Mouse (Mus musculus) cortical plate, adult 2 months (tissue): ENCODE results near the gene Stim2. TPM values are rescaled to one million over a fixed set of nuclear protein-coding genes. Genes with fewer than 3 reads are reported as not detected.
A peak's percentile ranks its signal among the peaks of the same experiment; 100 is the strongest.

ENCODE experiments used
- H3K27ac ChIP-seq: fragments of 200-500 bp; 2 replicates; pipeline ENCODE4 v1.5.1; 2012; ENCODE audit warnings: low read length, control low read depth, inconsistent platforms; ENCODE audit not compliant: insufficient read depth
- H3K4me1 ChIP-seq: fragments of 200-500 bp; 2 replicates; pipeline ENCODE4 v1.6.1; 2011; ENCODE audit warnings: low read length; ENCODE audit not compliant: control insufficient read depth, insufficient read depth
- H3K4me3 ChIP-seq: fragments of 200-500 bp; 2 replicates; pipeline ENCODE4 v1.5.1; 2011; ENCODE audit warnings: mild to moderate bottlenecking, low read length, control low read depth; ENCODE audit not compliant: insufficient read depth
- CTCF ChIP-seq: fragments of 200-500 bp; IDR thresholded peaks from 2 replicates; pipeline ENCODE4 v1.5.1; 2011; ENCODE audit warnings: mild to moderate bottlenecking, control low read depth, low read length; ENCODE audit not compliant: insufficient read depth; ENCODE audit errors: extremely low read depth
- POLR2A ChIP-seq: fragments of 200-500 bp; IDR thresholded peaks from 2 replicates; pipeline ENCODE4 v1.6.1; 2011; ENCODE audit warnings: mild to moderate bottlenecking, low read length, control low read depth; ENCODE audit not compliant: insufficient read depth; ENCODE audit errors: extremely low read depth
- polyA plus RNA-seq: library from polyadenylated mRNA; depleted of rRNA; stranded (reverse); fragments of >200 nt; gene quantifications from 2 replicates; pipeline ENCODE4 v1.2.3, GENCODE M21; 2012; rRNA removed

Stim2 gene
- polyA plus RNA-seq: 25.5 and 30.4 TPM in 2 replicates

- TF ChIP-seq CTCF (no peak), POLR2A (peak; percentile 85; the same call in 1 of the 2 replicates)
- Histone ChIP-seq H3K4me1 (no peaks in the 10 kb centered on the region), H3K27ac (peak within 1 kb of the TSS; percentile 96), H3K4me3 (peak within 1 kb of the TSS; percentile 63)
Observed at GRCm38 (mm10) chr5:53998146-53998742, at the start of gene Stim2. Stim2 (plus strand) TSS chr5:53998499.

GRCm38 (mm10) chr5:53948606-53949266 lies 49.6 kb upstream of the Stim2 start:
- no peak for TF ChIP-seq POLR2A
- no peak for TF ChIP-seq CTCF

GRCm38 (mm10) chr5:53950189-53950588 lies 48.1 kb upstream of the Stim2 start:
- Histone ChIP-seq H3K4me3 (no peak overlapping the region), H3K27ac (no peak overlapping the region), H3K4me1 (0 out of 2 replicates have a peak, but pooled peaks cover 2% of the 10 kb centered on the region)
- TF ChIP-seq POLR2A (no peak), CTCF (no peak)

More at GRCm38 (mm10) chr5:53948606-53949266, 49.6 kb upstream of the Stim2 start:
- Histone ChIP-seq H3K27ac (no peak overlapping the region), H3K4me3 (no peak overlapping the region), H3K4me1 (0 out of 2 replicates have a peak, but pooled peaks cover 2% of the 10 kb centered on the region)

GRCm38 (mm10) chr5:53953216-53953615 lies 45.1 kb upstream of the Stim2 start:
- no peak overlapping the region for H3K27ac ChIP-seq
- TF ChIP-seq POLR2A: no peak
- no peaks in the 10 kb centered on the region for H3K4me1 ChIP-seq
- no peak overlapping the region for H3K4me3 ChIP-seq

- H3K27ac ChIP-seq: no peak overlapping the region
- H3K4me1 ChIP-seq: no peaks in the 10 kb centered on the region
- no peak overlapping the region for H3K4me3 ChIP-seq
- TF ChIP-seq CTCF (no peak), POLR2A (no peak)
Observed at GRCm38 (mm10) chr5:53953797-53954196, 44.5 kb upstream of the Stim2 start.

GRCm38 (mm10) chr5:53955966-53956365 lies 42.3 kb upstream of the Stim2 start:
- TF ChIP-seq POLR2A (no peak), CTCF (no peak)
- no peaks in the 10 kb centered on the region for H3K4me1 ChIP-seq
- no peak overlapping the region for H3K4me3 ChIP-seq
- no peak overlapping the region for H3K27ac ChIP-seq

GRCm38 (mm10) chr5:53956396-53957314 lies 41.6 kb upstream of the Stim2 start:
- Histone ChIP-seq H3K27ac (no peak overlapping the region), H3K4me1 (no peaks in the 10 kb centered on the region), H3K4me3 (no peak overlapping the region)
- TF ChIP-seq POLR2A (no peak), CTCF (no peak)

- Histone ChIP-seq H3K4me1 (no peaks in the 10 kb centered on the region), H3K4me3 (no peak overlapping the region), H3K27ac (no peak overlapping the region)
- TF ChIP-seq CTCF (no peak), POLR2A (no peak)
Observed at GRCm38 (mm10) chr5:53957348-53957747, 41.0 kb upstream of the Stim2 start.

GRCm38 (mm10) chr5:53961229-53961628 lies 37.1 kb upstream of the Stim2 start:
- no peak overlapping the region for H3K27ac ChIP-seq
- no peak for TF ChIP-seq CTCF

More at GRCm38 (mm10) chr5:53961229-53961628, 37.1 kb upstream of the Stim2 start:
- no peak overlapping the region for H3K4me3 ChIP-seq
- no peaks in the 10 kb centered on the region for H3K4me1 ChIP-seq
